Mouse (Mus musculus): ENCODE measurements around the gene Pla2g1b.

DNA sequence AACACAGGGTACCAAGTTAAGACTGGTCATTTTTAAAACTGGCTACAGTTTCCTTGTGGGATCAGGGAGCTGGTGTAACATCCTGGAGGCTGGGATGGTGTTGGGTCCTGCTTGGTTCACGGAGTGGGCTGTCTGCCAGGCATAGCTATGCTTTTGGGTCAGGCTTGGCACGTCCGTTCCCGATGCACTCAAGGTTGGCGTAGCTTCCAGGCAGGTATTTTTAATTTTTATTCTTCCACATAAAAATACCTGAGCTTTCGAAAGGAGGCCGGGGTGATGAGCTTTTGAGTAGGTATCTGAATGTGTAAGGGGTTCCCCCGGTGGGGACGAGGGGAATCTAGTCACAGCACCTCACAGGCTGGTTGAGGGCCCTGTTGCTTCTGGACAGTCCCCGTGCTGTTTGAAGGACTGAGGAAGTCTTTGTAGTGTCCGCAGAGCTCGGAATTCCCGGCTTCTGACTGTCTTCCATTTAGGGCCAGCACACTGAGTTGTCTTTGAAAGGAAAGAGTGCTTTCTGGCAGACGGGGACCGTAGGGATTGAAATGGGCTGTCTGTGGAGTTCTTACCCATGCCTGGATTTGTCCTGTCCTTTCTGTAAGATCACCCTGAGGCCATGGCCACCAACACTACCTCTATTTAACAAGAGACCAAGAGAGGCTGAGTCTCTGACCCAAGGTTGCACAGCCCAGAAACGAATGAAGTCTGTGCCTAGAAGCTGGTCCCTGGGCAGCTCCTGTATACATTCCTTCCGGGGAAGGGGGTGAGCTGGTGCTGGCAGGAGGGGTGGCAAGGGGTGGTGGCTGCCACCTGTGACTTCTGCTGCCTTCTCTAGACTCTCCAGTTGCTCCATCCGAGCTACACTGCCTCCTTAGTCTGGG lies 42.2 kb downstream of the Pla2g1b start:
- TF ChIP-seq GATA1 (IDR thresholded peaks at IDR 0.05; ENCODE audit: borderline replicate concordance, low read length) (no peak), FLI1 (IDR thresholded peaks at IDR 0.05; ENCODE audit: low read length) (no peak)
